Mouse (Mus musculus): ENCODE measurements around the gene Ints14. TPM values are rescaled to one million over a fixed set of nuclear protein-coding genes. Genes with fewer than 3 reads are reported as not detected.

The Ints14 gene
- polyA plus RNA-seq, 2 experiments: 14.8 to 23.3 TPM

- H3K4me3 ChIP-seq (ENCODE audit: insufficient read depth in 1 of 2, low read depth in 2 of 2, low read length in 2 of 2): no peak overlapping the region
- peaks cover 40 to 55% of the 10 kb centered on the region in 2 experiments for H3K4me1 ChIP-seq (replicated peaks; ENCODE audit: control insufficient read depth in 2 of 2, insufficient read depth in 2 of 2, low read length in 1 of 2)
- peak overlapping the region; percentile 26 for H3K27ac ChIP-seq
- ATAC-seq (ENCODE audit: insufficient read depth) (peak; percentile 81), DNase-seq (ENCODE audit: low read depth in 3 of 3, low spot score in 3 of 3) (peak; percentile 68 to 71 (median 71))
- 44% methylated on average over 15 of the region's 15 CpGs for WGBS (ENCODE audit: insufficient replicate concordance)
- no peak for TF ChIP-seq CTCF (IDR thresholded peaks at IDR 0.05; ENCODE audit: low read depth)
- TF ChIP-seq EP300 (IDR thresholded peaks at IDR 0.05; ENCODE audit: low read depth): peak; percentile 54
- H3K36me3 ChIP-seq (replicated peaks; ENCODE audit: control insufficient read depth, insufficient read depth, low read depth): no peaks in the 10 kb centered on the region
- H3K4me2 ChIP-seq (ENCODE audit: low read depth): peak overlapping the region; percentile 35
- no peaks in the 10 kb centered on the region for H3K9me3 ChIP-seq (ENCODE audit: control insufficient read depth, low read length)
- H3K9ac ChIP-seq (replicated peaks): no peak overlapping the region; the same call in 1 of the 2 replicates
- no peaks in the 10 kb centered on the region for H3K27me3 ChIP-seq (ENCODE audit: control insufficient read depth, insufficient read depth, low read length)
Observed at GRCm38 (mm10) chr9:64934015-64934754, 26.5 kb upstream of the Ints14 start.

GRCm38 (mm10) chr9:64936508-64936907, 24.2 kb upstream of the Ints14 start:
- Histone ChIP-seq H3K9me3 (ENCODE audit: control insufficient read depth, low read length) (no peaks in the 10 kb centered on the region), H3K9ac (replicated peaks) (no peak overlapping the region), H3K4me1 (replicated peaks; ENCODE audit: control insufficient read depth in 2 of 2, insufficient read depth in 2 of 2, low read length in 1 of 2) (peaks cover 42 to 58% of the 10 kb centered on the region in 2 experiments), H3K27ac (no peak overlapping the region), H3K4me2 (ENCODE audit: low read depth) (peak overlapping the region; percentile 33), H3K27me3 (ENCODE audit: control insufficient read depth, insufficient read depth, low read length) (no peaks in the 10 kb centered on the region), H3K36me3 (replicated peaks; ENCODE audit: control insufficient read depth, insufficient read depth, low read depth) (no peaks in the 10 kb centered on the region), H3K4me3 (ENCODE audit: insufficient read depth in 1 of 2, low read depth in 2 of 2, low read length in 2 of 2) (no peak overlapping the region)
- TF ChIP-seq CTCF (IDR thresholded peaks at IDR 0.05; ENCODE audit: low read depth): peak; percentile 90
- TF ChIP-seq EP300 (IDR thresholded peaks at IDR 0.05; ENCODE audit: low read depth): no peak
- peak in 2 of 3 experiments; percentile 61 to 68 for DNase-seq (ENCODE audit: low read depth in 3 of 3, low spot score in 3 of 3)
- 4% methylated on average over 6 of the region's 6 CpGs for WGBS (ENCODE audit: insufficient replicate concordance)
- ATAC-seq (ENCODE audit: insufficient read depth): no peak

- TF ChIP-seq CTCF (IDR thresholded peaks at IDR 0.05; ENCODE audit: low read depth) (peak; percentile 42; the same call in 1 of the 2 replicates), EP300 (IDR thresholded peaks at IDR 0.05; ENCODE audit: low read depth) (no peak)
- Histone ChIP-seq H3K9ac (replicated peaks) (no peak overlapping the region), H3K36me3 (replicated peaks; ENCODE audit: control insufficient read depth, insufficient read depth, low read depth) (no peaks in the 10 kb centered on the region), H3K4me3 (ENCODE audit: insufficient read depth in 1 of 2, low read depth in 2 of 2, low read length in 2 of 2) (no peak overlapping the region), H3K4me2 (ENCODE audit: low read depth) (no peak overlapping the region), H3K27me3 (ENCODE audit: control insufficient read depth, insufficient read depth, low read length) (no peaks in the 10 kb centered on the region; the same call in 1 of the 2 replicates), H3K9me3 (ENCODE audit: control insufficient read depth, low read length) (no peaks in the 10 kb centered on the region), H3K27ac (no peak overlapping the region), H3K4me1 (replicated peaks; ENCODE audit: control insufficient read depth in 2 of 2, insufficient read depth in 2 of 2, low read length in 1 of 2) (peaks cover 34 to 48% of the 10 kb centered on the region in 2 experiments)
- no peak for DNase-seq (ENCODE audit: low read depth in 3 of 3, low spot score in 3 of 3)
- WGBS (ENCODE audit: insufficient replicate concordance): 53% methylated on average over 5 of the region's 5 CpGs
- ATAC-seq (ENCODE audit: insufficient read depth): no peak
Observed at GRCm38 (mm10) chr9:64937491-64937890, 23.2 kb upstream of the Ints14 start.

DNA sequence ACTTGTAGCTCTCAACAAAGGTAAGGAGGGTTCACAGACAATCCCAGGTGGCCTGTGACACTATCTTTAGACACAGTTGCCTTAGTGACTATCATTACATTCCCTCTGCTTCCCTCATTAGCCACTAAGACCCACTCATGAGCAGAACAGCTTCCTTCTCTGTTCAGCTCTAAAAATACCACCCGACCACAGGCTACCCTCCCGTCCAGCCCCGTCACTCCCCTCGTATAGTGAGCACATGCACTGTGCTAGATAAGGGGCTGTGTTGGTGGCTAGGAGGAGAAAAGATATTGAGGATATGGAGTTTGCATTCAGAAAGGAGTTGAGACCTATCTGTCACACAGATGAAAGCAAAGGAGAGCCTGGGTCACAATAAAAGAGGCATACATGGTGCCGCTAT, 22.2 kb upstream of the Ints14 start:
- Histone ChIP-seq H3K4me1 (replicated peaks; ENCODE audit: control insufficient read depth in 2 of 2, insufficient read depth in 2 of 2, low read length in 1 of 2) (peaks cover 24 to 38% of the 10 kb centered on the region in 2 experiments), H3K9ac (replicated peaks) (peak overlapping the region; percentile 44), H3K27ac (peak overlapping the region; percentile 51), H3K27me3 (ENCODE audit: control insufficient read depth, insufficient read depth, low read length) (no peaks in the 10 kb centered on the region; the same call in 1 of the 2 replicates), H3K9me3 (ENCODE audit: control insufficient read depth, low read length) (no peaks in the 10 kb centered on the region), H3K36me3 (replicated peaks; ENCODE audit: control insufficient read depth, insufficient read depth, low read depth) (no peaks in the 10 kb centered on the region), H3K4me3 (ENCODE audit: insufficient read depth in 1 of 2, low read depth in 2 of 2, low read length in 2 of 2) (peak overlapping the region; percentile 7 to 32), H3K4me2 (ENCODE audit: low read depth) (peak overlapping the region; percentile 56)
- TF ChIP-seq CTCF (IDR thresholded peaks at IDR 0.05; ENCODE audit: low read depth) (no peak), EP300 (IDR thresholded peaks at IDR 0.05; ENCODE audit: low read depth) (peak; percentile 54; the same call in 1 of the 2 replicates)
- peak; percentile 64 for ATAC-seq (ENCODE audit: insufficient read depth)
- WGBS (ENCODE audit: insufficient replicate concordance): 6% methylated on average over 5 of the region's 5 CpGs
- DNase-seq (ENCODE audit: low read depth in 3 of 3, low spot score in 3 of 3): no peak

GRCm38 (mm10) chr9:64939281-64939680, 21.4 kb upstream of the Ints14 start:
- DNase-seq (ENCODE audit: low read depth in 3 of 3, low spot score in 3 of 3): no peak
- ATAC-seq (ENCODE audit: insufficient read depth): no peak
- 29% methylated on average over 4 of the region's 4 CpGs for WGBS (ENCODE audit: insufficient replicate concordance)
- Histone ChIP-seq H3K4me3 (ENCODE audit: insufficient read depth in 1 of 2, low read depth in 2 of 2, low read length in 2 of 2) (peak overlapping the region in 1 of 2 experiments; percentile 32; a peak in 2 of 4 replicates), H3K36me3 (replicated peaks; ENCODE audit: control insufficient read depth, insufficient read depth, low read depth) (no peaks in the 10 kb centered on the region), H3K27ac (peak overlapping the region; percentile 51; the same call in 1 of the 2 replicates), H3K4me1 (replicated peaks; ENCODE audit: control insufficient read depth in 2 of 2, insufficient read depth in 2 of 2, low read length in 1 of 2) (peaks cover 17 to 31% of the 10 kb centered on the region in 2 experiments), H3K27me3 (ENCODE audit: control insufficient read depth, insufficient read depth, low read length) (no peaks in the 10 kb centered on the region; the same call in 1 of the 2 replicates), H3K9ac (replicated peaks) (peak overlapping the region; percentile 44), H3K9me3 (ENCODE audit: control insufficient read depth, low read length) (no peaks in the 10 kb centered on the region), H3K4me2 (ENCODE audit: low read depth) (peak overlapping the region; percentile 56)
- TF ChIP-seq CTCF (IDR thresholded peaks at IDR 0.05; ENCODE audit: low read depth): no peak
- no peak for TF ChIP-seq EP300 (IDR thresholded peaks at IDR 0.05; ENCODE audit: low read depth)
